Comparison of ENCODE assay signal across 8 mouse cellular contexts in genomic region chr8:106411783-106412451, GRCm38 (mm10). TPM values are rescaled to one million over a fixed set of nuclear protein-coding genes. Genes with fewer than 3 reads are reported as not detected.
DNase-seq lines count a peak whose midpoint lies in the region; ATAC-seq and TF ChIP-seq lines count a peak whose summit lies in the region.

No protein-coding gene starts in this region.

- no peak for TF ChIP-seq POLR2A in lung, adult 2 months (IDR thresholded peaks at IDR 0.05; ENCODE audit: borderline replicate concordance, extremely low read depth, low read depth, low read length)

- no peaks in the 10 kb centered on the region for H3K27me3 ChIP-seq in forebrain, embryonic 10.5 days (ENCODE audit: poor library complexity, severe bottlenecking)
- no peaks in the 10 kb centered on the region for H3K27me3 ChIP-seq in forebrain, embryonic 12.5 days

- H3K4me3 ChIP-seq in forebrain, embryonic 10.5 days = no peak overlapping the region
- no peak overlapping the region for H3K4me3 ChIP-seq in forebrain, embryonic 12.5 days (replicated peaks)
- H3K4me3 ChIP-seq in lung, adult 2 months (replicated peaks; ENCODE audit: extremely low read depth, low read depth, low read length) = no peak overlapping the region

- WGBS in forebrain, embryonic 10.5 days = 20% methylated on average over 14 of the region's 14 CpGs
- 23% methylated on average over 14 of the region's 14 CpGs for WGBS in forebrain, embryonic 12.5 days
- 13% methylated on average over 14 of the region's 14 CpGs for WGBS in lung, adult 2 months

- H3K4me2 ChIP-seq in forebrain, embryonic 12.5 days = no peak overlapping the region

- no peaks in the 10 kb centered on the region for H3K9me3 ChIP-seq in forebrain, embryonic 10.5 days
- no peaks in the 10 kb centered on the region for H3K9me3 ChIP-seq in forebrain, embryonic 12.5 days

- H3K27ac ChIP-seq in forebrain, embryonic 10.5 days = no peak overlapping the region
- H3K27ac ChIP-seq in forebrain, embryonic 12.5 days = no peak overlapping the region

- peaks cover 28% of the 10 kb centered on the region for H3K4me1 ChIP-seq in forebrain, embryonic 10.5 days
- H3K4me1 ChIP-seq in forebrain, embryonic 12.5 days = peaks cover 7% of the 10 kb centered on the region
- no peaks in the 10 kb centered on the region for H3K4me1 ChIP-seq in lung, adult 2 months (ENCODE audit: control insufficient read depth, insufficient read depth, low read length)

- no peak overlapping the region for H3K9ac ChIP-seq in forebrain, embryonic 12.5 days

- peak; percentile 59 for DNase-seq in forebrain, embryonic 10.5 days (ENCODE audit: extremely low spot score, low spot score)
- peak; percentile 80 for DNase-seq in CD4-positive, CD25-positive, alpha-beta regulatory T cell, adult 2 months (ENCODE audit: low read depth, low spot score)
- peak; percentile 16 for DNase-seq in c-Kit-negative CD71-positive TER-119-positive erythroid progenitor cells, embryonic 14.5 days (ENCODE audit: low read depth, low spot score)
- peak; percentile 64 to 72 for DNase-seq in frontal cortex, postnatal 36 days (ENCODE audit: low spot score in 2 of 2)
- DNase-seq in kidney, postnatal 4 days = peak; percentile 74 to 79
- peak; percentile 54 for DNase-seq in lung, adult 2 months
- peak; percentile 55 for DNase-seq in right cerebral cortex, postnatal 25 days

- peaks cover 5% of the 10 kb centered on the region for H3K36me3 ChIP-seq in forebrain, embryonic 10.5 days (replicated peaks)
- no peaks in the 10 kb centered on the region for H3K36me3 ChIP-seq in forebrain, embryonic 12.5 days (replicated peaks)

- TF ChIP-seq CTCF in lung, adult 2 months (IDR thresholded peaks at IDR 0.05; ENCODE audit: insufficient read depth, low read length) = peak; percentile 92

- no peak for ATAC-seq in forebrain, embryonic 12.5 days (ENCODE audit: low FRiP score)

RNA-seq across cellular contexts. Expression of gene Zfp90, which starts 3.2 kb away (rescaled TPM):
- polyA plus RNA-seq in forebrain, embryonic 10.5 days (2016; fragmentation: Nextera tagmentation; extraction: Ambion mirVana) = 22.3 and 24.5 TPM in 2 replicates
- 36.5 and 41.1 TPM in 2 replicates for polyA plus RNA-seq in forebrain, embryonic 12.5 days (2016; fragmentation: Nextera tagmentation; extraction: Ambion mirVana)
- polyA plus RNA-seq in lung, adult 2 months (2012; rRNA removed) = 1.7 and 2.7 TPM in 2 replicates

Comparison
In these comparisons a context has a peak if more than half of its experiments do, and no peak if none do; other contexts are left out.
1. DNase-seq: peak in every context shown above with its lines; median percentile 80 in CD4-positive, CD25-positive, alpha-beta regulatory T cell, adult 2 months; 76 in kidney, postnatal 4 days; 68 in frontal cortex, postnatal 36 days; 59 in forebrain, embryonic 10.5 days; 55 in right cerebral cortex, postnatal 25 days; 54 in lung, adult 2 months; 16 in c-Kit-negative CD71-positive TER-119-positive erythroid progenitor cells, embryonic 14.5 days.